Mouse (Mus musculus): ENCODE measurements around the gene Skp1a.
"Not testable (repeated sequence)": the region's sequence is repeated elsewhere in the genome, so short reads cannot be mapped to it uniquely, and the experiment has no call there.

Skp1a gene

DNA sequence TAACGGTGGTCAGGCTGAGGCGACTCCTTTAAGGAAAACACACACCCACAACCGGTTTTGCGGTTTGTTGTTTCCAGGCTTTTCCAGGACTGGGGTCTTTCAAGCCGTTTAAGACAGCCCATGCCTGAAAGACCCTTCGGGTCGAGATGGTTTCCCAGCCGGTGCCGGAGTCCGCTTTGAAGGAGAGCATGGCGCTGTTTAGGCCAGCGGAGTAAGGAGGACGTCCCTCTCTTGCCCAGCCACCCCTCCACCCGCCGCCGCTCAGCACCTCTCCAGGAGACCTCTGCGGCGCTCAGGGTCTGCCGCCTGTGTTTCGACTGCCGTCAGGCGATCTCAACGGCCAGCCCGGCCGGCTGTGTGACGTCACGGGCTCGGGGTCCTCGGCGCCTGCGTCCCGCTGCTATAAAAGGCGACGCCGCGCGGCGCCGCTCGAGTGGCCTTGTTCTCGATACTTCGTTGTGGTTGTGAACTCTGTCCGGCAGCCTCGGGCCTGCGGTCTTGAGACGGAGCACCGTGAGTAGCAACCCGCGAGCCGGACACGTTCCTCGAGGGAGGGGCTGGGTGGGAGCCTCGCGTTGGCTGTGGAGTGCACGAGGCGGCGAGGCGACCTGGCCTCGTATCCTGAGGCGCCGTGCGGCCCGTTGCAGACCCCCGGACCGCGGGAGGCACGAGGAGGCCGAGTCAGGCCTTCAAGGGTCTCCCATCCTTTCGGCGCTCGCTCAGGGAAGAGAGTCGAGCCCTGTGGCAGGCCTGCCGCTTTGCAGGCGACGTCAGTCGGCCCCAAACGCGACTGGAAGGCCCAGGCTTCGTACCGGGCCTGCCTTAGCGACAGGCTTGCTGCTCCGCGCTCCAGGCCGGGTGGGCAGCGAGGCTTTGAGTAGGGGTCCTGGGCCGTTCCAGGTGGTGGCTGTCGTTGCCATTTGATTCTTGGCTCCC, at the start of gene Skp1a:
Gene Skp1a (plus strand): TSS at position 390 of the 936 bp plus-strand sequence.
- DNase-seq: peak; percentile 87

- not testable (repeated sequence) for DNase-seq
Measured at GRCm38 (mm10) chr11:52196496-52197023, 35.2 kb upstream of the Skp1a start.

- no peak for DNase-seq
Measured at GRCm38 (mm10) chr11:52213887-52214286, 17.9 kb upstream of the Skp1a start, which contains the start of gene Olfr1371. Gene Olfr1371, minus strand, starts transcription at chr11:52213987.

- peak; percentile 54 for DNase-seq
Measured at GRCm38 (mm10) chr11:52220282-52220681, 11.5 kb upstream of the Skp1a start.

DNA sequence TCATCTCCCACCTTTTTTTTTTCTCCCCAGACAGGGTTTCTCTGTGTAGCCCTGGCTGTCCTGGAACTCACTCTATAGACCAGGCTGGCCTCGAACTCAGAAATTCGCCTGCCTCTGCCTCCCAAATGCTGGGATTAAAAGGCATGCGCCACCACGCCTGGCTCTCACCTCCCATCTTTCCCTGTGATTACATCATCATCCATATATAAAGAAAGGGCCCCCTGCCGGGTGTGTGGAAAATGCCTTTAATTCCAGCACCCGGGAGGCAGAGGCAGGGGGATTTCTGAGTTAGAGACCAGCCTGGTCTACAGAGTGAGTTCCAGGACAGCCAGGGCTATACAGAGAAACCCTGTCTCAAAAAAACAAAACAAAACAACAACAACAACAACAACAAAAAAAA, 9.9 kb upstream of the Skp1a start:
- not testable (repeated sequence) for DNase-seq

GRCm38 (mm10) chr11:52222891-52223290, 8.9 kb upstream of the Skp1a start:
- no peak for DNase-seq

DNA sequence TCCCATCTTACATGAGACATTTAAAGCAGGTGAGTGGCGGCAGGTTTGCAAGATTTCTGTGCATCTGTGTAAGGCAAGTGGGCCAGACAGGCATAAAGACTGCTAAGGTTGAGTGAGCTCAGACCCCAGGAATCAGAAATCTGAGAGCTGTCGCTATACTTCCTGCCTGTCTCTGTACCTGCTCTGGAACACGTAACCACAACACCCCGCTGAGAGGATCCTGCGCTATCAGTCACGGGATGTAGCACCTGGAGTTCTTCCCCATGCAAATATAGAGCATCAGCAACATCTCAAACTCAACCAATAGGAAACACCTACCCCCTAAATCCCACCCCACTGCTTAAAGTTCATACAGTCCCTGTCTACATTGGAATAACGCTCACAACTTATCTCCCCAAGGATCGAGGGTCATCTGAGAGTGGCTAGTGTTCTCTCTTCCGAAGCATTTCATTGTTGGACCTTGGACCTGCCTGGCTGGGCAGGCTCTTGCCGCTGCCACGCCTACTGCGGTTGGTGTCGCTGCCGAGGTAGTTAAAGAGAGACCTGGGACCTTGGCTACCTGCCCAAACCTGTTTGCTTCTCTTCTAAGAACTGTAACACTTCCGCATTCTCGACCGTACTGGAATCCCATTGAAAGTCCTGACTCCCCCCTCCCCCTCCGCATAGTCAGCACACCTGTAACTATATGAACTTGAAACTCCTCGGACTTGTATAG, 7.7 kb upstream of the Skp1a start:
- DNase-seq: no peak

DNA sequence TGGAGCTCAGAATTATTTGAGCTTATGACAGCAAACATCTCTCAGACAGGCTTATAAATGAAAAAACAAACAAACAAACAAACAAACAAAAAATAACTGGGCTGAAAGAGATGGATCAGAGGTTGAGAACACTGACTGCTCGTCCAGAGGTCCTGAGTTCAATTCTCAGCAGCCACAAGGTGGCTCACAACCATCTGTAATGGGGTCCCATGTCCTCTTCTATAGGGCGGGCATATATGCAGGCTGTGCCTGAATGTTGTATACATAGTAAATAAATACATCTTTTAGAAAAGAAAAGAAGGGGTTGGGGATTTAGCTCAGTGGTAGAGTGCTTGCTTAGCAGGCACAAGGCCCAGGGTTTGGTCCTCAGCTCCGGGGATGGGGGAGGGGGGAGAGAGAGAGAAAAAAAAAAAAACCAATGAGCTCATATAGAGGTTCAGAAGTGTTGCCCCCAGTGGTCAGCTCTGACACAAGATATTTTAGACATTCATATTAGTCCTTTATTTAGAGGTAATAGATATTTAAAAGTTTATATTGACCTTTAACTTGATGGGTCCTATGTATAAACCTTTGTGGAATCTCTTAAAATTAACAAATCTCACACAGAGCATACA, 5.7 kb upstream of the Skp1a start:
- no peak for DNase-seq

- DNase-seq: no peak
Measured at GRCm38 (mm10) chr11:52227053-52227452, 4.7 kb upstream of the Skp1a start.

- DNase-seq: no peak
Measured at GRCm38 (mm10) chr11:52227466-52228226, 4.1 kb upstream of the Skp1a start.

- DNase-seq: no peak
Measured at GRCm38 (mm10) chr11:52228722-52229448, 2.9 kb upstream of the Skp1a start.

- no peak for DNase-seq
Measured at GRCm38 (mm10) chr11:52230694-52231093, 1.1 kb upstream of the Skp1a start.

- no peak for DNase-seq
Measured at GRCm38 (mm10) chr11:52233043-52233653, 1.4 kb downstream of the Skp1a start.

- no peak for DNase-seq
Measured at GRCm38 (mm10) chr11:52233906-52234305, 2.1 kb downstream of the Skp1a start.

GRCm38 (mm10) chr11:52234509-52234908, 2.7 kb downstream of the Skp1a start:
- no peak for DNase-seq

GRCm38 (mm10) chr11:52240898-52241542, 9.2 kb downstream of the Skp1a start:
- DNase-seq: no peak

DNA sequence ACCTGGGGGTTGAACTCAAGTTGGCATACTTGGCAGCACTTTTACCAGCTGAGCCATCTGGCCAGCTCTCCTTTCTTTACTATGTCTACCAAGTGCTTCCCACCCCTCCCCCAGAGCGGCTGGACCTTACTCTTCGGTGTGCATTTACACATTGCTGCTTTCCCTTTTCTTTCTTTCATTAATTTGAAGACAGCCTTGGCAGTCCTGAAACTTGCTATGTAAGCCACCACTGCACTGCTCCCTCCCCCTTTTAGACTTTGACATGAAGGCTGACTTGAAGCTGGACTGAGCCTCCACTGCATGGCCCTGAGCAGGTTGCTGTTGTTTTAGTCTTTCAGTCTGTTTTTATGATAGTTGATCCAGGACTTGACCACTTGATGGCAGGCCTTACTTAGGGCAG, 17.7 kb downstream of the Skp1a start:
- DNase-seq: no peak

DNA sequence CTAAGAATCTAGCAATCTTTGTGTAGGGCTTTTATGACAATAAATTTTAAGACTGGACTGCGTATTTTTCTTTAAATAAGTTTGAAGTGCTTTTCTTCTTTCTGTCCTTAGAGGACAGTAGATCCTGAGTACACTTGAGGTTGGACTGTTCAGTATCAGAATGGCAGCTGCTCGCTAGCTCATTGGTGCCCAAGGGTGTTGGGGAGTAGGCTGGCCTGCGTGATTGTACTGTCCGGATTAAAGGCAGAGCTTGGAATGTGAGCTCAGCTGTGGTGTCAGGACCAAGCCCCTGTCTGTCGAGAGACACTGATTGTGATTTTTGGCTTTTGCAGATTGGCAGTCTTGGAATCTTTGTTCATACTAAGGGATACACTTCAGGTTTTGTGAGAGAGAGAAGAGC, 20.0 kb downstream of the Skp1a start:
- no peak for DNase-seq

GRCm38 (mm10) chr11:52252692-52253091, 20.9 kb downstream of the Skp1a start:
- no peak for DNase-seq

- DNase-seq: peak; percentile 41
Measured at GRCm38 (mm10) chr11:52253674-52254375, 22.0 kb downstream of the Skp1a start.
